Mouse (Mus musculus): ENCODE measurements around the gene Per2.

DNA sequence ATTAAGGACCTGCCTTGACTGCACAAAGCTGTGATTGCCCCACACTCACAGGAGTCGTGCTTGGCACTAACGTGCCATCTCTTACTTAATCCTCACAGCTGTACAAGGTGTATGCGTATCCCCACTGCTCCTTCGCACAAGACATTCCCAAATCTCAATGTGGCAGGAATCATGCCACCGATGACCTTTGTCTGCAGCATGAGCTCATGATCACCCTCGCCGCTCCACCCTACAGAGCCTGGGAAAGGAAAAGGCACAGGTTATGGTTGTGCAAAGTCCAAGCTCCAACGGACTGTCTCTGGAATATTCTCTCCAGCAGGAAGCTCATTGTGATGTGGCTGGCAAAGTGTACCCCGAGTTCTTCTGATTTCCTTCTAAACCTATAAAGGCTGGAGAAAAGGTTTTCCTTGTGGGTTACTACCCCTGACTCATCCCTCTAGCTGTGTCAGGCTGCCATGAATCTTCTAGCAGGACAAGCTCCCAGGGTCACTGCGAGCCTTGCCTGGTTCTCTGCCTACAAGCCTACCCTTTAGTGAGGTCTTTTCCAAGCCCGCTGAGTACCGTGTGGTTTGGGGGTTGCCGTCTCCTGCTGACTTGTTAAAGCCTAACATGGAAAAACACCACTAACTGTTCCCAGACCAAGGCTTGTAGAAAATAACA lies 4.3 kb upstream of the Per2 start:
- no peak for TF ChIP-seq POLR2A (IDR thresholded peaks at IDR 0.05; ENCODE audit: borderline replicate concordance, low read depth, low read length)
- no peak for TF ChIP-seq CTCF (IDR thresholded peaks at IDR 0.05; ENCODE audit: low read depth, low read length)
